Mouse (Mus musculus) embryo, embryonic 11.5 days (tissue): ENCODE results near the gene Ostn.

Source experiments
- DNase-seq: peaks from one replicate; pipeline ENCODE4 v3.0.0-alpha.2; 2012; ENCODE audit warnings: low read depth, low spot score

Ostn gene

DNA sequence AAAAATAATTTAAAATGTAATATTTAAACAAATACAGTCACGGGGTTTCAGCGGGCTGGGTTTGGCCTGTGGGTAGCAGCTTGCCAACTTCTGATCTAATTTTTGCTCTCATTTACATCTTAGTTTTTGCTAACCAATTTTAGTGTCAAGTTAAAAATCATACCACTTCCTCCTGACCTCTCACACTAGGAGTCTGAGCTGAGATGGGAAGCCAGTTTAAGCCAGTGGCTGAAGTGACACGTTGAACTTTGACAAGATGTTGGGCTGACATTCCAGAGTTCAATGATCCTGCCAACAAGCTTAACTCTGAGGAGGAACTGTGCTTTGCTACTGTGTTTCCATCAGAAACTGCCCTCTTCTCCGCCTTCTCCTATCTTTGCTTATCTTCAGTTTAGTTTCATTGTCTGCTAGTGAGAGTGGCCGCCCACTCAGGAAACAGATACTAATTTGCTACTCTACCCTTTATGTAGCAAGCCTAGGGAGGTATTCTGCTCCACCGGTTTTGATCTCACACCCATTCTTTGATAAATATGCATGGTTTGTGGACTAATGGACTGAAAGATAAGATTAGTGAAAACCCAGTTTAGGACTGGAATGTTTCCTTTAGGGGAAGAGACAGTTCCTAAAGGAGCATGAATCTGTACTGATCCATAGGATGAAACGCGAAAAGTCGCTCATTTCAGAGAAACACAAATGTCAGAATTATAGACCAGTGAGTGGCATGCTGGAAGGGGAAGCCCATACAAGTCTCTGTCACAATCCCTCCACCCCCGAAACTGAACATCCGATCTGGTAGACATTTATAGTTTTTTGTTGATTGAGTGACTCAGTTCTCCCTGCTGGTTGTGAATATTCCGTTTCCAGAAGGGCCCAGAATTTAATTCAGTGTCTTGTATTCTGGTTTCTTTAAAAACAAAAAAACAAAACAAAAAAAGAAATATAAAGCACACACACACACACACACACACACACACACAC is 80.6 kb downstream of the Ostn start:
- no peak for DNase-seq

DNA sequence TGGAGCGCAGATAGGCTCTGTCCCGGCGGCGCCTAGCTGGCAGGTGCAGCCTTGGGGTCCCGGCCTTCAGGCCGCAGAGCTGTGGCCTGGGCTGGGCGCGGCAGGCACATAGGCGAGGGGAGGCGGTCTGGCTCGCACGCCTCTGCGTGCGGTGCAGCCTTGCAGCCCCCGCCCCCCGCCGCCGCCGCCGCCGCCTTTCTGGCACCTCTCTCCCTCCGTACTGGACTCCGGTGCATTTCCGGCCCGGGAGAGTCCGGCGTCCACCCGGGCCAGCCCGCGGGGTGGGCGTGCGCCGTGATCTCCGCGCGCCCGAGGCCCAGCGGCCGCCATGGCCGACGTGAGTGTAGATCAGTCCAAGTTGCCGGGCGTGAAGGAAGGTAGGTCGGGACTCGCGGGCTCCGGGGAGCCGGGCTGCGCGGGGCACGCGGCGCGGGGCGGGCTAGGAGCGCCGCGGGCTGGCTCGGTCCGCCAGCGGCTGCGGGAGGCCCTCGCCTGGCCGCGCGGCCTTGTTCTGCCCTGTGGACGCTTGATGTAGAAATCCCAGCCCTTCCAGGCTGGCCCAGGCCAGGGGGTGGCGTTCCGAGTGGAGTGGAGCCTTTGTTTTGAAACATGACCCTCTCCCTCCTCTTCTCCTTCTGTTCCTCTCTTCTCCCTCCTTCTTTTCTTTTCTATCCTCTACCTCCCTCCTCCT is 81.6 kb downstream of the Ostn start, which contains the start of gene Ccdc50:
Ccdc50 (plus strand) TSS at position 109 of the 691 bp plus-strand sequence.
- DNase-seq: peak; percentile 60

DNA sequence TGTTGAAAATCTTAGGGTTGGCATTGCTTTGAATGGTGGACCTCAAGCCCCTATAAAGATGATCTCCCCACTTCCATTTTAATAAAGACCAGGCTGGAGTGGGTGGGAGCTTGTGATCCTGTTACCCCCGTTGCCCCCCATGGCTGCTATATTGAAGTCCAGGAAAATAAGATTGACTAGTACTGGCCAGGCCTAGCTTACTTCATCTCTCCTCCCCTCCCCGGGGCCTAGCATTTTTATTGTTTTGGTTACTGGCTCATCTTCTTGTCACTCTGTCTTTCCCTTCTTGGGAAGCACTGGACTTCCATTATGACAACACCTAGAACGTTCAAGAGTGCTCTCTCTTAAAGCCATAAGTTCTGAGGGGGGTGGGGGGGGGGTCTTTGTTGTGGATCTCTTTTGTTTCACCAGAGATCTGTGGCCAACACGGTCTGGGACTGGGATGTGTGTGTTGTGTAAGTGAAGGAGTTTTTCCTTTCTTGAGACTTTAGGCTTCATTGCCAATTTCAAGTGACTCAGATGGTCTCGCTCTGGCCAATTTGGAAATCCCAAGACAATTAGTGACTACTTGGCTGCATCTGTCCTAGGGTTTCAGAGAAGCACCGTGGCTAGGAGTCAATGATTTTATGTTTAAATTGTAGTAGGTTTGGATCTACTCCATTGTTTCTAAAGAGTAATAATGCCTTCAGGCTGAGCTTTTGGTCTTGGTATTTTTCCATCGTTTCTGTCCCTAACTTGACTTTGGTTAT is 82.4 kb downstream of the Ostn start:
- no peak for DNase-seq

- no peak for DNase-seq
Observed at GRCm38 (mm10) chr16:27390306-27390705, 83.0 kb downstream of the Ostn start.

GRCm38 (mm10) chr16:27391845-27392244 is 84.6 kb downstream of the Ostn start:
- DNase-seq: no peak

DNA sequence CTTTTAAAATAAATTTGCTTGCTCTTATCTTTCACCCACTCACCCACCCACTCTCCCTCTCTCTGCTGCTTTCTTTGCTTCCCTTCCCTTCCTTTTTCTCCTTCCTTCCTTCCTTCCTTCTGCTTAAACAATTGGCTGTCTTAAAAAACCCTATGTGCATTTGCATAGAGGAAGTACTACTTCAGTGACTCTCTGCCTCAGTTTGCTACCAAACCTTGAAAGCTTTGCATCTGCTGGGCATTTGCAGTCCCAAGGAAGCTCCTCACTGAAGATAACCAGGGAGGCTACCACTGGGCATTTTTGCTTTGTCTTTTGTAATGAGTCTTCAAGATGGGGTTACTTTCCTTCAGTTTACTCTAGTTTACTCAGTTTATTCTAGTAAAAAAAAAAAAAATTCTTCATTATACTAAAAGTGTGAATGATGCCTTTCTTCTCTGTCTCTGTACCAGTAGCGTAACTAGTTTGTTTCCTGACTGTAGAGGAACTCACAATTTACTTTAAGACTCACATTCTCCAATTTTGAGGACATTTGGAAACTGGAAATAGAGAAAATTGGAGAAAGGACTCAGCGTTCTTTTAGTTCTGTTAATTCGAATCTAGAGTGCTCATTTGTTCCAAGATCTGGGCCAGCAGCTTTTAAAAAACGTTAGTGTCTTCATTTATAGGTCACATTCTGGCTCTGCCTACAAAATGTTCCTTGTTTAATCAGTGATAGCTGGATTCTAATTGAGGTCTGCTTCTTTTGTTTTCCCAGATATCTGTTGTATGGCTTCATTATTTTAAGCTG is 88.2 kb downstream of the Ostn start:
- DNase-seq: no peak

DNA sequence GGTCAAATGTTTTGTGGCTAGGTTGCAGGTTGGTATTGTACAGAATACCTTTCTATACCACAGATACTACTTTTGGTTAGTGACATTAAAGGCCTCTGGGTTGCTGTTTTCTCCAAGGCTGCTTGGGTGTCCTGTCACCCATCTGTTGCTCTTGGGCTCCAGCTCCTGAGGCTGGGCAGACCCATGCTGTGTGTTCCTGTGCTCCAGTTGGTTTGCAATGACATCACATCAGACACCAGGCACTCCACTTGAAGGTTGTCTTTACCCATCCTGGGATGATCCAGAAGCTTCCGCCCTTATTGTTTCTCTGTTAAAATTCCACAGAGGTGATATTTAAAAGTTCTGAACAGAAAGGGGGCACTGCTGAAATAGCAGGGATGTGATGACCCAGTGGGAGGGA is 89.7 kb downstream of the Ostn start:
- no peak for DNase-seq

DNA sequence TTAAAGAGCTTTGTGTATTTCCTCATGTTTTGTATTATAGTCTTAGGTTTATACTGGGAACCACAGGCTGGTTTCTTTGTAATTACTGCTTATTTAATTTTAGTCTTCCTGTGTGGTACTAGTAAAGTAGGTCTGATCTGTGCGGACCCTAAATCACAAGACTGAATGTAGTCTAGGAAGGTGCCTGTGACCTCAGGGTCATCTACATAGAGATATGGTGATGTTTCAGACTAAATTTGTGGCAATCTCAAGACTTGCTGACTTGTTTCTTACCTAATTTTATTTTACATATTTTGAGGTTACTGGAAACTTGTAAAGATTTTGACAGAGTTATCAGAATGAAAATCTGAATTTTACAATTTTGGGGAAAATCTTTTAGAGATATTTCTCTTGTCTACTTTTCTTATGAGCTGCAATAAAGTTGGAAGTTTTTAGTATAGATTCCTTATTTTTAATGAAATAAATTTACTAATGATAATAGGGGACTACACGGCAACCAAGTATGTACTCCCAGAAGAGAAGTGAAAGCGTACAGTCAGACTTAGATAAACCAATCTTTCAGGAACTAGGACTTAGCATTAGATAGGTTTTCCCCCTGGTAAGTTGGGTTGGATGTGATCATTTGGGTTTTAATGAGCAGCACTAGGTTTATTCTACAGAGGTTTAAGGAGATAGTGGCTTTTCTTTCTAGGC is 91.9 kb downstream of the Ostn start:
- DNase-seq: no peak

GRCm38 (mm10) chr16:27399719-27400253 is 92.5 kb downstream of the Ostn start:
- DNase-seq: no peak
